In the genomic region with DNA sequence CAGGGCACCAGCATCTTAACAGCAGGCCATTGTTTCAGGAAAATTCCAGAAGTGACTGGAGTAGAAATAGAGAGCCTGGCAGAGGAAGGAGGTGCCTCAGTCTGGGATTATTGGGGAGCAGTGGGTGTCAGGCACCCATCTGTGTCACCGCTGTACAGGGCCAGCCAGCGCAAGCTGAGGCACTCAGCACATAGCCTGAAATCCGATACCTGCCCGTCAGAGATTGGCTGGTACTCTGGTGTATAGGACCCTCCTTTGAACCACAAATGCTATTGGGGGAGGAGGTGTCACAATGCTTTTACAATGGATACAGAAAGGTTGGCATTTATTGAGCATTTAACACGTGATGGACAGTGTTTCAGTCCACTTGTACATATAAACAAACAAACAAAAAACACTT, we compare ENCODE assay signal across 15 mouse cellular contexts. TPM values are rescaled to one million over a fixed set of nuclear protein-coding genes. Genes with fewer than 3 reads are reported as not detected.
DNase-seq lines count a peak whose midpoint lies in the region; ATAC-seq and TF ChIP-seq lines count a peak whose summit lies in the region.
"Had no signal": no experiment of that assay in that cellular context is flagged by ENCODE, and none has a peak within 500 bp of the region (broad histone marks: within the 10 kb centered on the region; RNA-seq: fewer than 3 reads in every experiment).

No protein-coding gene starts in this region.

- H3K4me3 ChIP-seq in forebrain, embryonic 15.5 days: no peak overlapping the region
- H3K4me3 ChIP-seq in forebrain, embryonic 10.5 days: no peak overlapping the region
- H3K4me3 ChIP-seq in kidney, embryonic 15.5 days (replicated peaks): no peak overlapping the region
- H3K4me3 ChIP-seq in limb, embryonic 12.5 days (replicated peaks): no peak overlapping the region
- no peak overlapping the region for H3K4me3 ChIP-seq in left cerebral cortex, adult 2 months
- H3K4me3 ChIP-seq: liver, embryonic 13.5 days; midbrain, embryonic 10.5 days; neural tube, embryonic 12.5 days had no signal

- ATAC-seq in forebrain, embryonic 15.5 days (replicated peaks): peak; percentile 67; the same call in 1 of the 2 replicates
- ATAC-seq in kidney, embryonic 15.5 days (replicated peaks; ENCODE audit: low FRiP score): peak; percentile 83
- ATAC-seq in limb, embryonic 12.5 days (ENCODE audit: insufficient number of reproducible peaks, insufficient read depth, low FRiP score, low TSS enrichment, low read depth): peak; percentile 89; the same call in 1 of the 2 replicates
- ATAC-seq: activated CD4-positive, CD25-positive, alpha-beta regulatory T cell, adult 4 months had no signal

- WGBS in forebrain, embryonic 15.5 days: 6% methylated on average over 5 of the region's 5 CpGs
- 6% methylated on average over 5 of the region's 5 CpGs for WGBS in forebrain, embryonic 10.5 days
- WGBS in kidney, embryonic 15.5 days: 6% methylated on average over 5 of the region's 5 CpGs
- under 1% methylated on average over 5 of the region's 5 CpGs for WGBS in limb, embryonic 12.5 days

- no peak for TF ChIP-seq CTCF in left cerebral cortex, adult 2 months (IDR thresholded peaks at IDR 0.05)

- H3K36me3 ChIP-seq in forebrain, embryonic 15.5 days: peaks cover 25% of the 10 kb centered on the region
- H3K36me3 ChIP-seq in forebrain, embryonic 10.5 days (replicated peaks): peaks cover 28% of the 10 kb centered on the region
- H3K36me3 ChIP-seq in kidney, embryonic 15.5 days: peaks cover 28% of the 10 kb centered on the region
- peaks cover 24% of the 10 kb centered on the region for H3K36me3 ChIP-seq in limb, embryonic 12.5 days

- no peaks in the 10 kb centered on the region for H3K27me3 ChIP-seq in forebrain, embryonic 15.5 days
- H3K27me3 ChIP-seq in forebrain, embryonic 10.5 days (ENCODE audit: poor library complexity, severe bottlenecking): no peaks in the 10 kb centered on the region
- H3K27me3 ChIP-seq in kidney, embryonic 15.5 days: no peaks in the 10 kb centered on the region
- 0 out of 2 replicates have a peak, but pooled peaks cover 4% of the 10 kb centered on the region for H3K27me3 ChIP-seq in limb, embryonic 12.5 days
- H3K27me3 ChIP-seq: neural tube, embryonic 12.5 days had no signal

- H3K9me3 ChIP-seq in forebrain, embryonic 15.5 days: no peaks in the 10 kb centered on the region
- H3K9me3 ChIP-seq in forebrain, embryonic 10.5 days: no peaks in the 10 kb centered on the region
- no peaks in the 10 kb centered on the region for H3K9me3 ChIP-seq in kidney, embryonic 15.5 days (replicated peaks)
- H3K9me3 ChIP-seq in limb, embryonic 12.5 days: no peaks in the 10 kb centered on the region
- H3K9me3 ChIP-seq: liver, embryonic 13.5 days; midbrain, embryonic 10.5 days; neural tube, embryonic 12.5 days had no signal

- H3K4me1 ChIP-seq in forebrain, embryonic 15.5 days: no peaks in the 10 kb centered on the region
- H3K4me1 ChIP-seq in forebrain, embryonic 10.5 days: peaks cover 27% of the 10 kb centered on the region
- peaks cover 17% of the 10 kb centered on the region for H3K4me1 ChIP-seq in kidney, embryonic 15.5 days
- peaks cover 17% of the 10 kb centered on the region for H3K4me1 ChIP-seq in limb, embryonic 12.5 days (replicated peaks)

- DNase-seq in forebrain, embryonic 10.5 days (ENCODE audit: extremely low spot score, low spot score): no peak
- no peak for DNase-seq in kidney, adult 9 months
- peak; percentile 62 for DNase-seq in embryo, embryonic 10.5 days (ENCODE audit: low spot score)
- DNase-seq in adrenal gland, adult (ENCODE audit: inconsistent age in 2 of 2, low spot score in 1 of 2): no peak
- no peak for DNase-seq in left cerebral cortex, adult 2 months (ENCODE audit: extremely low spot score in 1 of 2, low spot score in 2 of 2)
- DNase-seq: kidney, postnatal 10 days; liver, embryonic 13.5 days; right cerebral cortex, adult 18-20 months had no signal

- H3K4me2 ChIP-seq in forebrain, embryonic 15.5 days (replicated peaks): no peak overlapping the region
- no peak overlapping the region for H3K4me2 ChIP-seq in kidney, embryonic 15.5 days
- H3K4me2 ChIP-seq in limb, embryonic 12.5 days: peak overlapping the region; percentile 31
- H3K4me2 ChIP-seq: liver, embryonic 13.5 days; neural tube, embryonic 12.5 days had no signal

- no peak overlapping the region for H3K9ac ChIP-seq in forebrain, embryonic 15.5 days (replicated peaks)
- H3K9ac ChIP-seq in kidney, embryonic 15.5 days: no peak overlapping the region
- H3K9ac ChIP-seq in limb, embryonic 12.5 days (replicated peaks): no peak overlapping the region
- H3K9ac ChIP-seq: forebrain, postnatal 0 days; liver, embryonic 13.5 days; neural tube, embryonic 12.5 days had no signal

- intact Hi-C loops in left cerebral cortex, adult 2 months (cut with DNase I): loop anchor here (2.0 to 5.0 kb wide), 3 partner anchors 60 to 238 kb away; no protein-coding TSS in a partner anchor

- no peak overlapping the region for H3K27ac ChIP-seq in forebrain, embryonic 15.5 days (replicated peaks)
- no peak overlapping the region for H3K27ac ChIP-seq in forebrain, embryonic 10.5 days
- peak overlapping the region; percentile 57; the same call in 1 of the 2 replicates for H3K27ac ChIP-seq in kidney, embryonic 15.5 days
- 0 out of 2 replicates have a peak overlapping the region, but pooled peaks have one; percentile 42 for H3K27ac ChIP-seq in limb, embryonic 12.5 days
- no peak overlapping the region for H3K27ac ChIP-seq in left cerebral cortex, adult 2 months
- H3K27ac ChIP-seq: liver, embryonic 13.5 days; midbrain, embryonic 10.5 days; neural tube, embryonic 12.5 days had no signal

RNA-seq across cellular contexts. Expression of gene Mrps5, which starts 22.0 kb away (rescaled TPM):
- 181 and 189 TPM in 2 replicates for polyA plus RNA-seq in forebrain, embryonic 15.5 days (2015; fragmentation: Nextera tagmentation; extraction: Ambion mirVana)
- polyA plus RNA-seq in forebrain, embryonic 10.5 days (2016; fragmentation: Nextera tagmentation; extraction: Ambion mirVana): 180 and 188 TPM in 2 replicates
- 150 and 161 TPM in 2 replicates for polyA plus RNA-seq in kidney, embryonic 15.5 days (2015; fragmentation: Nextera tagmentation; extraction: Ambion mirVana)
- polyA plus RNA-seq in limb, embryonic 12.5 days (2016; fragmentation: Nextera tagmentation; extraction: Ambion mirVana): 153 and 162 TPM in 2 replicates
- total RNA-seq in left cerebral cortex, adult 2 months (2021): 10 to 100 TPM; 82.1 to 94.5 TPM

RNA-seq across cellular contexts. Expression of gene Zfp661, which starts 22.1 kb away (rescaled TPM):
- polyA plus RNA-seq in forebrain, embryonic 15.5 days (2015; fragmentation: Nextera tagmentation; extraction: Ambion mirVana): 10.3 and 11.0 TPM in 2 replicates
- polyA plus RNA-seq in forebrain, embryonic 10.5 days (2016; fragmentation: Nextera tagmentation; extraction: Ambion mirVana): 7.4 and 9.8 TPM in 2 replicates
- 4.5 and 5.1 TPM in 2 replicates for polyA plus RNA-seq in kidney, embryonic 15.5 days (2015; fragmentation: Nextera tagmentation; extraction: Ambion mirVana)
- polyA plus RNA-seq in limb, embryonic 12.5 days (2016; fragmentation: Nextera tagmentation; extraction: Ambion mirVana): 5.6 and 6.7 TPM in 2 replicates
- 1 to 10 TPM; 6.3 to 8.1 TPM for total RNA-seq in left cerebral cortex, adult 2 months (2021)

RNA-seq across cellular contexts. Expression of gene Mal, which starts 47.5 kb away (rescaled TPM):
- polyA plus RNA-seq in forebrain, embryonic 15.5 days (2015; fragmentation: Nextera tagmentation; extraction: Ambion mirVana): 1.0 and 1.4 TPM in 2 replicates
- polyA plus RNA-seq in forebrain, embryonic 10.5 days (2016; fragmentation: Nextera tagmentation; extraction: Ambion mirVana): 0.21 and 0.29 TPM in 2 replicates
- polyA plus RNA-seq in kidney, embryonic 15.5 days (2015; fragmentation: Nextera tagmentation; extraction: Ambion mirVana): 38.4 and 47.3 TPM in 2 replicates
- polyA plus RNA-seq in limb, embryonic 12.5 days (2016; fragmentation: Nextera tagmentation; extraction: Ambion mirVana): 0.16 and 0.45 TPM in 2 replicates
- total RNA-seq in left cerebral cortex, adult 2 months (2021): 10 to 100 TPM; 59.8 to 65.0 TPM
- polyA plus RNA-seq: activated CD4-positive, CD25-positive, alpha-beta regulatory T cell, adult 4 months had no signal

Comparison
In these comparisons a context has a peak if more than half of its experiments do, and no peak if none do; other contexts are left out.
1. H3K27ac ChIP-seq: peak in kidney, embryonic 15.5 days (single experiment) and limb, embryonic 12.5 days (single experiment); none in forebrain, embryonic 15.5 days (single experiment), forebrain, embryonic 10.5 days (single experiment) and left cerebral cortex, adult 2 months (single experiment).
2. RNA of gene Mal, which starts 47.5 kb away (polyA plus RNA-seq): 38.4 to 47.3 TPM in kidney, embryonic 15.5 days; 1.0 to 1.4 TPM in forebrain, embryonic 15.5 days, 0.21 to 0.29 TPM in forebrain, embryonic 10.5 days and 0.16 to 0.45 TPM in limb, embryonic 12.5 days; every median in the first group is over 10 times any median in the second.
3. Peak in every context shown above with its lines, with median percentiles within 50 percentile points of each other: ATAC-seq.